Mouse (Mus musculus) megakaryocyte, adult 5-6 weeks (primary cell): ENCODE measurements around the gene Zfp553. TPM values are rescaled to one million over a fixed set of nuclear protein-coding genes. Genes with fewer than 3 reads are reported as not detected.

Experiments
- ATAC-seq: 2 replicates; pipeline ENCODE4 v1.8.0; 2016; ENCODE audit warnings: mild to moderate bottlenecking, inconsistent platforms; ENCODE audit not compliant: poor library complexity, severe bottlenecking
- total RNA-seq, 2 experiments: library from RNA; stranded (forward) in 1 of 2; stranded (reverse) in 1 of 2; fragments of 153-499, 151-499 nt in 1 of 2; fragments of 221-1000, 200-1000 nt in 1 of 2; gene quantifications; 2 replicates each; pipeline versions ENCODE4 v1.2.3 to v1.2.4; 2015 to 2017

Zfp553 gene
- total RNA-seq, 2 experiments from 2014 or later = 2.9 to 9.7 TPM

DNA sequence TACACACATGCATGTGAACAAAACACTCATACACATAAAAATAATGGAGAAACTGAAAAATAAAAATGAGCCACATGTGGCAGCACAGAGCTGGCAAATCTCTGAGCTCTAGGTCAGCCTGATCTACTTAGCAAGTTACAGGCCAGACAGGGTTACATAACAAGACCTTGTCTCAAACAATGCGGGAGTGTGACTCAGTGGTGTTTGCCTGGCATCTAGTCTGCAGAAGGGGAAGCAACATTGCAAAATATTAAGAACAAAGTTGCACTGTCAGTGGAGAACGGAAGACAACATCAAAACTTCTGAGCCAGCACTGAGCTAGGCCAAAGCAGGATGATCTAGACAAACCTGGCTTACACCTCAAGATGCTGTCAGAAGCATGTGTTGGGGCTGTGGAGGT is 37.4 kb downstream of the Zfp553 start:
- peak; percentile 75 for ATAC-seq

- no peak for ATAC-seq
Measured at GRCm38 (mm10) chr7:127270666-127271065, 37.8 kb downstream of the Zfp553 start.

DNA sequence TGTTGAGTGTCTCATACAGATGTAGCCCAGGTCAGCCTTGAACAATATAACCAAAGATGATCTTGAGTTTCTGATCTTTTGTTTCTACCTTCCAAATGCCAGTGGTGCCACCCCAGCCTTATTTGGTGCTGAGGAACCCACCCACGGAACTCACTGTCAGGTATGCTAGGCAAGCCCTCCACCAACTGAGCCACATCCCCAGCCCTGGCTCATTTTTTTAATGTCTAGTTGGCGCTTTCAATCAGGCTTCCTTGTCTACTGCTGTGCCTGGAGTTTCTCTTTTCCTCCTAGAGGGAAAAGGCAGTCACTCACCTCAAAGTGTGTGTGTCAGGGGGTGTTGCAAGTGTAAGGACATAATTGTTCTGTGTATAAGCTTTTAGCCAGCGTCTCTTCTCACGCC is 38.2 kb downstream of the Zfp553 start:
- no peak for ATAC-seq

DNA sequence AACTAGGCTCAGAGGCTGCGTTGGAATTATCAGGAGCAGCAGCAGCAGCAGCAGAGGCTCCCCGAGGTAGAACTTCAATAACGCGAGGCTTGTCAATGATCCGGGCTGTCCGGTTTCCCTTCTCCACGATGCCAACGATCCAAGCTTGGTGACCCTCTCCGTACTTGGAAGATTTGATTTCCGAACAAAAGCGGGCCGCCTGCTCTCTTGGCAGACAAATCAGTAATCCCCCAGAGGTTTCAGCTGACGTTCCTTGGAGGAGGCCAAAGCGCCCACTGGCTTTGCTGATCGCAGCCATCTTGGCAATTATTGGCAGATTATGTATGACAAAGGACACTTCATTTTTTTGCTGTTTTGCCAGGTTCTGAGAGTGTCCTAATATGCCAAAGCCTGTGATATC is 39.7 kb downstream of the Zfp553 start:
- ATAC-seq = no peak

DNA sequence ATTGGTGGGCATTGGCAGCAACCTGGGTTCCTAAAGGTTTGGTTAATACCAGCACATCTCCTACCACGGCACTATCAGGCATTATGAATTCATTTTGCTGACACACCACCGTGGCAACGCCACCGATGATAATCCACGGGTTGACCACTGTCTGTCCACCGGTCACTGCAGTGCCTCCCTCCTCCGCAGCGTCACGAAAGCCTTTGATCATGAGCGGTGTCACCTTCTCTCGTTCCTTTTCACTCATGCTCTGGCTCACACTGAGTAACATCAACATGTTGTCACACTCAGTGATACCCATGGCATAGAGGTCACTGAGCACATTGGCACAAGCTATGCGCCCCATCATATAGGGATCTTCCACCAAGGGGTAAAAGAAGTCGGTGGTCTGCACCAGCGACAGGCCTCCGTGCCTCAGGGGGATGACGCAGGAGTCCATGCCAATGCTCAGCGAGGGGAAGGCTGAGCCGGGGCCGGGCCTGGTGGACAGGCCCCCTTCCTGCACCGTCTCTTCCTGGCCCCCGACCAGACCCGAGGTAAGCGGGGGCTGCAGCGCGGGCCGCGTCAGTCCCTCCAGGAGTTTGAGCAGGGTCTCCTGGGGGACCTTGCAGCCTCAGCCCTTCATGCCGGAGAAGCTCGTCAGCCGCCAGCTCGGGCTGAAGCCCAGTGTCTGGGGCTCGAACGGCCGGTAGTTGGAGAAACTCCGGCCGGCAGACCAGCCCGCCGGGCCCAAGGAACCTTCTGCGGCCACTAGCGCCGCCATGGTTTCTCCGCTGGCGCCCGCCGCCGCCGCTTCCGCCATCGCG is 40.5 kb downstream of the Zfp553 start:
- peak; percentile 5; the same call in 1 of the 2 replicates for ATAC-seq

- peak; percentile 80 for ATAC-seq
Measured at GRCm38 (mm10) chr7:127273925-127274789, 41.3 kb downstream of the Zfp553 start, which contains the start of gene Sephs2. Gene Sephs2 (minus strand): TSS chr7:127274055.

GRCm38 (mm10) chr7:127276519-127276961 is 43.7 kb downstream of the Zfp553 start:
- ATAC-seq = no peak

GRCm38 (mm10) chr7:127278311-127278710 is 45.5 kb downstream of the Zfp553 start:
- ATAC-seq = peak; percentile 59

GRCm38 (mm10) chr7:127280092-127280491 is 47.2 kb downstream of the Zfp553 start:
- no peak for ATAC-seq

DNA sequence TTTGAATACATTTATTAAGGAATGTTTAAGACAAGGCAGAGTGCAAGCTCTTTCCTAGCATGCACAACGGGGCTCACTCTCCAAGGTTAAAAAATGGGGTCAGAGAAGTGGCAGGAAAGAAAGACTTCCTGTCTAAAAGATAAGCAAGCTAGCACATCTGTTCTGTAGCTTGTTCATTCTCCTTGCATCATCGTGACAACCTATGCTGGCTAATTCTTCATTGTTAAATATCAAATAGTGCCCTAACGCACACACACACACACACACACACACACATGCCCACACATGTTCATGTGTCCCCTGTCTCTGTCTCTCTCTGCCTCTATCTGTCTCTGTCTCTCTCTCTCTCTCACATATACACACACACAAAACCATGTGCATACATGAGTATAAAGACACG is 48.3 kb downstream of the Zfp553 start:
- no peak for ATAC-seq

GRCm38 (mm10) chr7:127282190-127282589 is 49.3 kb downstream of the Zfp553 start:
- ATAC-seq = no peak

- ATAC-seq = peak; percentile 62
Measured at GRCm38 (mm10) chr7:127285154-127285553, 52.3 kb downstream of the Zfp553 start.

Other genes with a start within 250 kb of the Zfp553 start
- gene Mvp, start 218.4 kb upstream of the Zfp553 start, total RNA-seq (2015) = 5.6 and 6.0 TPM in 2 replicates
- 48.1 and 50.6 TPM in 2 replicates for gene Mvp, start 218.4 kb upstream of the Zfp553 start, total RNA-seq (2017)
- 0.54 and 1.6 TPM in 2 replicates for gene Pagr1b, start 216.6 kb upstream of the Zfp553 start, total RNA-seq (2015)
- not detected in 2 replicates for gene Pagr1b, start 216.6 kb upstream of the Zfp553 start, total RNA-seq (2017)
- 40.7 and 62.5 TPM in 2 replicates for gene Pagr1a, start 215.7 kb upstream of the Zfp553 start, total RNA-seq (2015)
- gene Pagr1a, start 215.7 kb upstream of the Zfp553 start, total RNA-seq (2017) = 25.5 and 67.0 TPM in 2 replicates
- gene Gm42742, start 212.0 kb upstream of the Zfp553 start, total RNA-seq (2015) = 15.4 TPM in 1 of 2 replicates, not detected in the other
- gene Gm42742, start 212.0 kb upstream of the Zfp553 start, total RNA-seq (2017) = 45.4 TPM in 1 of 2 replicates, not detected in the other
- gene Prrt2, start 211.8 kb upstream of the Zfp553 start, total RNA-seq (2015) = 0.20 and 1.8 TPM in 2 replicates
- gene Prrt2, start 211.8 kb upstream of the Zfp553 start, total RNA-seq (2017) = 2.4 and 3.0 TPM in 2 replicates
- gene Maz, start 206.0 kb upstream of the Zfp553 start, total RNA-seq (2015) = 79.8 and 80.9 TPM in 2 replicates
- gene Maz, start 206.0 kb upstream of the Zfp553 start, total RNA-seq (2017) = 44.4 and 45.1 TPM in 2 replicates
- gene Kif22, start 190.6 kb upstream of the Zfp553 start, total RNA-seq (2015) = 107 and 108 TPM in 2 replicates
- gene Kif22, start 190.6 kb upstream of the Zfp553 start, total RNA-seq (2017) = 85.9 and 105 TPM in 2 replicates
- 0.96 TPM in 1 of 2 replicates, not detected in the other for gene Zg16, start 145.7 kb upstream of the Zfp553 start, total RNA-seq (2015)
- not detected in 2 replicates for gene Zg16, start 145.7 kb upstream of the Zfp553 start, total RNA-seq (2017)
- 65.9 and 71.1 TPM in 2 replicates for gene AI467606, start 141.7 kb upstream of the Zfp553 start, total RNA-seq (2015)
- 46.6 and 49.2 TPM in 2 replicates for gene AI467606, start 141.7 kb upstream of the Zfp553 start, total RNA-seq (2017)
- 2.0 and 3.3 TPM in 2 replicates for gene Qprt, start 110.8 kb upstream of the Zfp553 start, total RNA-seq (2015)
- gene Qprt, start 110.8 kb upstream of the Zfp553 start, total RNA-seq (2017) = 1.1 and 2.8 TPM in 2 replicates
- 74.6 and 82.8 TPM in 2 replicates for gene Spn, start 95.2 kb upstream of the Zfp553 start, total RNA-seq (2015)
- 241 and 246 TPM in 2 replicates for gene Spn, start 95.2 kb upstream of the Zfp553 start, total RNA-seq (2017)
- 16.1 and 19.0 TPM in 2 replicates for gene Cd2bp2, start 37.0 kb upstream of the Zfp553 start, total RNA-seq (2015)
- gene Cd2bp2, start 37.0 kb upstream of the Zfp553 start, total RNA-seq (2017) = 51.8 and 57.5 TPM in 2 replicates
- gene Tbc1d10b, start 24.6 kb upstream of the Zfp553 start, total RNA-seq (2015) = 27.0 and 27.4 TPM in 2 replicates
- 59.8 and 74.2 TPM in 2 replicates for gene Tbc1d10b, start 24.6 kb upstream of the Zfp553 start, total RNA-seq (2017)
- 5.0 and 6.0 TPM in 2 replicates for gene Mylpf, start 24.2 kb upstream of the Zfp553 start, total RNA-seq (2015)
- 2.3 and 3.3 TPM in 2 replicates for gene Mylpf, start 24.2 kb upstream of the Zfp553 start, total RNA-seq (2017)
- gene Sept1, start 69 bp downstream of the Zfp553 start, total RNA-seq (2015) = 36.2 and 36.8 TPM in 2 replicates
- gene Sept1, start 69 bp downstream of the Zfp553 start, total RNA-seq (2017) = 31.2 and 42.7 TPM in 2 replicates
- 0.96 and 1.8 TPM in 2 replicates for gene Zfp771, start 11.2 kb downstream of the Zfp553 start, total RNA-seq (2015)
- 0.28 and 0.73 TPM in 2 replicates for gene Zfp771, start 11.2 kb downstream of the Zfp553 start, total RNA-seq (2017)
- 32.1 and 45.3 TPM in 2 replicates for gene Dctpp1, start 27.6 kb downstream of the Zfp553 start, total RNA-seq (2015)
- 23.3 and 31.0 TPM in 2 replicates for gene Dctpp1, start 27.6 kb downstream of the Zfp553 start, total RNA-seq (2017)
- 55.5 and 61.6 TPM in 2 replicates for gene Sephs2, start 41.0 kb downstream of the Zfp553 start, total RNA-seq (2015)
- 130 and 138 TPM in 2 replicates for gene Sephs2, start 41.0 kb downstream of the Zfp553 start, total RNA-seq (2017)
- 117 and 130 TPM in 2 replicates for gene Itgal, start 63.2 kb downstream of the Zfp553 start, total RNA-seq (2015)
- 59.4 and 72.4 TPM in 2 replicates for gene Itgal, start 63.2 kb downstream of the Zfp553 start, total RNA-seq (2017)
- 2.0 and 2.4 TPM in 2 replicates for gene Zfp768, start 112.5 kb downstream of the Zfp553 start, total RNA-seq (2015)
- 3.9 and 4.6 TPM in 2 replicates for gene Zfp768, start 112.5 kb downstream of the Zfp553 start, total RNA-seq (2017)
- 3.2 and 6.1 TPM in 2 replicates for gene Zfp747, start 143.0 kb downstream of the Zfp553 start, total RNA-seq (2015)
- gene Zfp747, start 143.0 kb downstream of the Zfp553 start, total RNA-seq (2017) = 7.6 and 17.8 TPM in 2 replicates
- gene 9130019O22Rik, start 154.1 kb downstream of the Zfp553 start, total RNA-seq (2015) = 1.8 TPM in 2 replicates
- gene 9130019O22Rik, start 154.1 kb downstream of the Zfp553 start, total RNA-seq (2017) = 5.0 TPM in 2 replicates
- gene E430018J23Rik, start 160.6 kb downstream of the Zfp553 start, total RNA-seq (2015) = 0.36 and 0.40 TPM in 2 replicates
- 1.7 and 2.8 TPM in 2 replicates for gene E430018J23Rik, start 160.6 kb downstream of the Zfp553 start, total RNA-seq (2017)
- gene Zfp764, start 173.8 kb downstream of the Zfp553 start, total RNA-seq (2015) = 8.5 and 10.5 TPM in 2 replicates
- 9.1 and 9.5 TPM in 2 replicates for gene Zfp764, start 173.8 kb downstream of the Zfp553 start, total RNA-seq (2017)
- gene Zfp688, start 189.0 kb downstream of the Zfp553 start, total RNA-seq (2015) = 17.1 and 17.3 TPM in 2 replicates
- 7.9 and 14.0 TPM in 2 replicates for gene Zfp688, start 189.0 kb downstream of the Zfp553 start, total RNA-seq (2017)
- gene Zfp689, start 216.1 kb downstream of the Zfp553 start, total RNA-seq (2015) = 1.2 and 1.6 TPM in 2 replicates
- gene Zfp689, start 216.1 kb downstream of the Zfp553 start, total RNA-seq (2017) = 1.4 and 1.8 TPM in 2 replicates
- gene Prr14, start 226.6 kb downstream of the Zfp553 start, total RNA-seq (2015) = 113 and 114 TPM in 2 replicates
- 37.0 and 46.2 TPM in 2 replicates for gene Prr14, start 226.6 kb downstream of the Zfp553 start, total RNA-seq (2017)
- 115 and 138 TPM in 2 replicates for gene Fbrs, start 246.1 kb downstream of the Zfp553 start, total RNA-seq (2015)
- gene Fbrs, start 246.1 kb downstream of the Zfp553 start, total RNA-seq (2017) = 28.1 and 38.1 TPM in 2 replicates